Mouse (Mus musculus): ENCODE results near the gene Eya2.
A peak's percentile ranks its signal among the peaks of the same experiment; 100 is the strongest.

- TF ChIP-seq ELF1 (IDR thresholded peaks at IDR 0.05; ENCODE audit: low read depth, low read length), result no peak
- no peak for TF ChIP-seq MAX (IDR thresholded peaks at IDR 0.05; ENCODE audit: low read length)
- TF ChIP-seq POLR2A (IDR thresholded peaks at IDR 0.05; ENCODE audit: control insufficient read depth in 1 of 2, insufficient read depth in 1 of 2, low read depth in 1 of 2, low read length in 2 of 2, poor library complexity in 1 of 2), result no peak
- no peak for TF ChIP-seq E2F4 (IDR thresholded peaks at IDR 0.05; ENCODE audit: borderline replicate concordance, low read depth, low read length)
- TF ChIP-seq ZKSCAN1 (IDR thresholded peaks at IDR 0.05; ENCODE audit: low read depth, low read length), result no peak
- TF ChIP-seq CTCF (IDR thresholded peaks at IDR 0.05 in 2 of 3, conservative IDR thresholded peaks at IDR 0.05 in 1 of 3; ENCODE audit: control insufficient read depth in 1 of 3, insufficient read depth in 1 of 3, low read depth in 2 of 3, low read length in 3 of 3, poor library complexity in 1 of 3, severe bottlenecking in 1 of 3), result peak; percentile 76 to 90 (median 87)
- TF ChIP-seq USF1 (IDR thresholded peaks at IDR 0.05; ENCODE audit: low read depth, low read length), result 0 out of 2 replicates have a peak, but pooled peaks have one; percentile 24
- no peak for TF ChIP-seq ZNF384 (IDR thresholded peaks at IDR 0.05; ENCODE audit: low read depth, low read length)
- no peak for TF ChIP-seq MAZ (IDR thresholded peaks at IDR 0.05; ENCODE audit: low read depth, low read length)
- no peak for TF ChIP-seq POLR2AphosphoS5 (IDR thresholded peaks at IDR 0.05; ENCODE audit: borderline replicate concordance, low read depth, low read length)
- no peak for TF ChIP-seq MEF2A (IDR thresholded peaks at IDR 0.05; ENCODE audit: extremely low read depth, insufficient replicate concordance, low read depth, low read length, poor library complexity, severe bottlenecking)
- no peak for TF ChIP-seq EP300 (IDR thresholded peaks at IDR 0.05; ENCODE audit: low read depth in 1 of 2, low read length in 2 of 2)
Measured at GRCm38 (mm10) chr2:165818985-165819948, 224.4 kb downstream of the Eya2 start.
